Mouse (Mus musculus): Measurements from ENCODE around the gene Pitpnm1.
A peak's percentile ranks its signal among the peaks of the same experiment; 100 is the strongest.

The Pitpnm1 gene

DNA sequence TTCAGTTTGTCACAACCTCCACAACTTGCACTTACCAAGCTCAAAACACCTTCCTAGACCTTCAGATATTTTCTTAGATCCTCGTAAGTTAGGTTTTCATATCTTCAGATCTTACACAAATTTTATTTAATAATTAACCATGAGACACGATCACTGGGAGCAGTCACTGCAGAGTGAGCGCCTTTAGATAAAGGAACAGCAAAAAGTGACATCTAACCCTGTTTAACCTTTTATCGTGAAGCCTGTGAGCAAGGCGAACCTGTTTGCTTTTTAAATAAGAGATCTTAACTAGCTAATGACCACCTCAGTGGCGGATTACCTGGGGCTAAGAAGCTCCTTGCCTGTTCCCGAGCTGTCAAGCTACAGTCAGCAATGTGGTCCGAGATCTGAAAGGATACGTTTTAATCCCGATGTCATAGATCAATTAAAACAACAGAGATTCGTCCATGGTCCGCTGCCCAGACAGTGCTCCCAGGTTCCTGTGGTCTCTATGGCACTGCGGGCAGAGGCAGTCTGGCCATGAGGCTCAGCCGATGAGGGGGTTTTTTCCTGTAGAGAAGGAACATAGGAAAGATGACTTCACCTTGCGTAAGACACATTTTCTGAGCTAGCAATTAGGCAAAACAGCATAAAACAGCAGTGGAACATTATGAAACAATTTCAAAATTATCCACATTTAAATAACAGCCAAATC, 30.9 kb upstream of the Pitpnm1 start:
- no peak for DNase-seq (ENCODE audit: low spot score)

DNA sequence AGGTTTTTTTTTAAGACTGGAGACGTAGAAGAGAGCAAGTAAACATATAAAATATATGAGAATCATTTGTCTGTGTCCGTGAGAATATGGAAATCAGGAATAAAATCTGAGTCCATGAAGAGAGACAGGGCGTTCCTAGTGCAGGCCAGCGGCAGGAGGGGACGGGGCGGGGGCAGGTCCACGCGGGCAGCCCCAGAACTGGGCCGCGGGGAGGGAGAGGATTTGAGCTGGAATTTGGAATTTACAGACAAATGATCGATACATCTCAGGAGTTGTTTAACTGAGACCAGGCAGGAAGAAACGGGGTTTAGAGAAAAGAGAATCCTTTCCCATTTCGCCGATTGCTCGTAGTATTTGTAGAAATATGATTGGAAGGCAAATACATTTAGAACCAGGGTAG, 29.5 kb upstream of the Pitpnm1 start:
- no peak for DNase-seq (ENCODE audit: low spot score)

DNA sequence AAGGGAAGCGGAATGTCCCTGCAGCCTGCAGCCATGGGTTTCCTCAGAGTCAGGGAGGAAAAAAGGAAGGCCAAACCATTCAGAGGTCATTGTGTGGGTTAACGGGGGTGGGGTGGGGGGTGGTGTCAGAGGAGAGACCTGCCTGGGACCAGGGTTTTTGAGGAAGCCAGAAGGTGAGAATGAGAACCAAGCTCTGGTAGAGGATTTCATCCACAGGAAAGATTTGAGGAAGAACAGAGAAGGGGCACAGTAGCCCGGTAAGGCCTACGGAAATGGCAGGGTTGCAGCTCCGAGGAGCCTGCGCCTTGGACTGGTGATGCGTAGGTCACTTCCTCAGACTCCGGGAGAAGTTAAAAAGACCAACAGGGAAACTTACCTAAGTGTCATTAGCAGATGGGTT, 29.0 kb upstream of the Pitpnm1 start:
- no peak for DNase-seq (ENCODE audit: low spot score)

DNA sequence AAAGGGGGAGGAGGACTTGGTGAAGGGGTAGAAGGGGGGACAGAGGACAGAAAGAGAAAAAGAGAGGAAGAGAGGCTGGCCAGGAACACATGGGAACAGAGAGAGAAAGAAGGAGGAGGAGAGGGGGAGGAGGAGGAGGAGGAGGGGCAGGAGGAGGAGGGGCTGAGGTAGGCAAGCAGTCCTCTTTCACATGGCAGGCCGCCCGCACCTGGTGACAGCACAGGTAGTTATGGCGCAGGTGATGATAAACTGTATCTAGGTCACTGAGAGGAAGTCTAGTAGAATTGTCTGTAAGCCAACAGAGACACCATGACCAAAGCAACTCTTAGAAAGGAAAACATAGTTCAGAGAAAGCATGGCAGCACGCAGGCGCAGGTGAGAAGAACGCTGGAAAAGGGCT, 28.4 kb upstream of the Pitpnm1 start:
- no peak for DNase-seq (ENCODE audit: low spot score)

DNA sequence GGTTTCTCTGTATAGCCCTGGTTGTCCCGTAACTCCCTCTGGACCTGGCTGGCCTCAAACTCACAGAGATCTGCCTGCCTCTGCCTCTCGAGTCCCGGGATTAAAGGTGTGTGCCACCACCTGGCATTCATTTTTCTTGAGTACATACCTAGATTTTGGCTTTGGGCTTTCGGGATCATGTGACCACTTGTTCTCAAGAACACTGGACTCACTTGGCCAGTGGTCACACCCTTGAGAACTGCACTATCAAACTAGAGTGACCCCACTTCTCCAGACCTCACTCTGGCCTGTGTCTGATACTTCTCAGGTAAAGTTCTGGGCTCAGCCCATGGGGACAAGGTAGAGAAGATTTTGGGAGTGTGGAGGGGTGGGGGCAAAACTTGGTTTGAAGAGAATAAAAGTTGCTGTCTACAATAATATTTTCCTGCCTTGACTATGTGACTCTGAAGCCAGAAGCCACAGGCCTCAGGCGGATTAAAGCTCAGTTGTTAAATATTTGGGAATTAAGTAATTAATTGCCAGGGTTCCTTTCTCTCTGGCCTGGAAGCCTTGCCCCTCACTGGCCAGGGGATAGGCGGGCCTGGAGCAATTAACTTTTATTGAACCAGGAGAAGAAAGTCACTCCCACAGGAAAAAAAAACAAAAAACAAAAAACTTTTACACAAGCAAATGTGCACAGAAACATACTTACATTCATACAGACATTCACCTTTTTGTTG, 26.9 kb upstream of the Pitpnm1 start:
- DNase-seq (ENCODE audit: low spot score) = no peak

DNA sequence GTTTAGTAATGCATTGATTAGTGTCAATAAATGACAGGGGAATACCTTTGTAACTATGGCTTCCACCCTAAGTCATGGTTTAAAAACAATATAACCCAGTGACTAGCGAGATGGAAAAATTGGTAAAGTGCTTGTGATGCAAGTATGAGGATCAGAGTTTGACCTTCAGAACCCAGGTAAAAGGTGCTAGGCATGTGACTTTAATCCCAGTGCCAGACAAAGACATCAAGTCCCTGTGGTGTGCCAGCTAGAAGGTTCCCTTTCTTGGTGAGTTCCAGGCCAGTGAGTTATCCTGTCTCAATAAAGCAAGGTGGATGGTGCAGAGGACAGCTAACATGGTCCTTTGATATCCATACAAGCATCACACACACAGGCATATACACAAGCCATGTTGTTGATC, 24.3 kb upstream of the Pitpnm1 start:
- DNase-seq (ENCODE audit: low spot score) = no peak

DNA sequence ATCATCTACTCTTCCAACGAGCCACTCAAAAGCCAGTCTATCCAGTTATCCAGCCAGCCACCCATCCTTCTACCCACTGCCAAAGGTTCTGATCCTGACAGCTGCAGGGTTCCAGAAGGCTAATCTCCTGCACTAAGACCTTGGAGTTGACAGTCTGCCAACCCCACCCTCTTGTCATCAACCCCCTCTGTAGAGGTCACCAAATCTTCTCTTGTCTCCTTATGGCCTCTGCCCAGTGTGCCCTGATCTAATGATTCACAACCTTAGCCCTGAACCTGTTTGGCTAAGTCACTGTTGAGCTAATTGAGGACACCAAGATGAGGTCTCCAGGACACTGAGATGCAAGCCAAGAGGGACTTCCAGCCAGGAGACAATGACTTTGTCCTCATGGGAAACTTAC, 20.2 kb upstream of the Pitpnm1 start:
- DNase-seq (ENCODE audit: low spot score) = no peak

DNA sequence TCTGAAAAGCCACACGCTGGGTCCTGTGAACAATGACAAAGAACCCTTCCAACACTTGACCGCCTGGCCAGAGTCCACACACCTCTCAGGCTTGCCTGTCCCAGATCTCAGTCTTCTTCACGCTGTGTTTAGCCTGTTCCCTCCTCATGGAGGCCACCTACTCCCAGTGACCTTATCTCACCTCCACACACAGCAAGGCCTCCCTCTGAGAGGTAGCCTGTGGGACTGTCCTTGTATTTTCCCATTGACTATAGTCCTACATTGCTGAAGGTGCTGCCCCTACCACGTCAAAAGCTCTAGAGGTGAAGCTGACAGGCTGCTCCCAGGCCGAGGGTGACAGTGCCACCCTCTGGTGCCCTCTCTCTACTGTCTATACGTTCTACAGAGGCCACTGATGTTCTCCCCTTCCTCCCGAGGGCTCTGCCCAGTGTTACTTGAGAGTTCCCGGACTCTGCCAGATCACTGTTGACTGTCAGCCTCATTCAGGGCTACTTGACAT, 19.2 kb upstream of the Pitpnm1 start:
- DNase-seq (ENCODE audit: low spot score) = no peak

DNA sequence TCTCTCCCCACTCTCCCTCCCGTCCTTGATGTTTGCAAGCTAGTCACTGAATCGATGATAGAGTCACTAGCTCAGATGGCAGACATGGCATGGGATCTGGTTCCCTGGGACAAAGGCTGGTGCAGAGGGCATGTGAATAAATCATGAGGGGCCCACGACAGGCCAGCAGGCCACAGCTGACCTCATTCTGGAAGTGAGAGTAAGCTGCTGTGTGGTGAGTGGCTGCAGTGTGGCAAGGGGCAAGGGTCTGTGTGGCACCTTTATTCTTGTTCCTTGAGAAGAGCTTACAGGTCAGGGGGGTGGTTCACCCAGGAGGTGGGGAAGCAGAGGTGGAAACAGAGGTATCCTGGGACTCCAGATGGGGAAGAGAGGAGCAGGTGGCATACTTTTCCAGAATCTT, 18.4 kb upstream of the Pitpnm1 start, which contains the start of gene Cabp2:
Cabp2 (plus strand) TSS at position 185 of the 400 bp plus-strand sequence.
- no peak for DNase-seq (ENCODE audit: low spot score)

DNA sequence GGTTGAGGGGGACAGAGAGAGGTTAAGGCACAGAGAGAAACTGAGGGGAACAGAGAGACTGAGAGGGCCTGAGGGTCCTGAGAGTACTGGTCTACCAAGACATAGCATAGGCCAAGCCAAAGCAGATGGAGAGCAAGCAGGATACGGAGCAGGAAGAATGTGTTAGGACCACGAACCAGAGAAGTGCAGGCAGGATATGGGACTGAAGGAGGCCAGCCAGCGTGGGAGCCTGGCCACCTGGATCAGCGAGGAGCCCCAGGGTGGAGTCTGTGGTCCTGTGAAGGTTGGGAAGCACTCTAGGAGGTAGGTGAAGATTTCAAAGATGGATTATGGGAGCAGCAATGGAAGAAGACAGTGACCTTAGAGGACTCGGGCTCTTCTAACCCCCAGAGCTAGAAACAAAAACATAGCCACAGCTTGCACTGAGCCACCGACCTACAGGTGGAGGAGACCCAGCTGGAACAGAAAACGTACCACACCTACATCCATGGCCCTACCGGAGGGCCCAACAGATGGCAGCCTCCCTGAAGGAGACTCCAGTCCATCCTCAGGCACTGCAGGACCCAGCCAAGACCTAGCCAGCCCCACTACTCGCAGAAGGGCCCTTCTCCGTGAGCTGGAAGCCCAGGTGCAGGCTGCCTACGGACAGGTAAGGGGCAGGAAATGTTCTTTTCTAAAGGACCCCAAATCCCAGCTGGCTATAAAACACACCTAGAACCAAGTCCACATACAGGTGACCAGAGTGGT, 17.4 kb upstream of the Pitpnm1 start:
- DNase-seq (ENCODE audit: low spot score) = no peak

DNA sequence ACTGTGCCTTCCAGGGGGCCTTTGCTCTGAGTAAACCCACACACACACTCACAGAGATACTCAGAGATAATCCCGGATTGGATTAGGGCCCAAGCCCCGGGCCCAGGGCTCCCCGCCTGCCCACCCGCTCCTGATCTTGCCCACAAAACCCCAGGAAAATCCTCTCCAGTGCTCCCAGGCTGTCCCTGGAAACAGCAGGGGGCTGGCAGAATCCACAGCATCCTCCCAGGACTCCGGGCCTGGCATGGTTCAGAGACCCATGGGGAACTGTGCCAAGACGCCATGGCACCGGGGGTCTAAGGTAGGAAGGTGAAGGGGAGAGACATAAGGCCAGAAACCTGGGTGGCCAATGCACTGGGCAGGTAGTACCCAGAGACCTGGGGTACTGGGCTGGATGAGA, 16.5 kb upstream of the Pitpnm1 start:
- DNase-seq (ENCODE audit: low spot score) = no peak

DNA sequence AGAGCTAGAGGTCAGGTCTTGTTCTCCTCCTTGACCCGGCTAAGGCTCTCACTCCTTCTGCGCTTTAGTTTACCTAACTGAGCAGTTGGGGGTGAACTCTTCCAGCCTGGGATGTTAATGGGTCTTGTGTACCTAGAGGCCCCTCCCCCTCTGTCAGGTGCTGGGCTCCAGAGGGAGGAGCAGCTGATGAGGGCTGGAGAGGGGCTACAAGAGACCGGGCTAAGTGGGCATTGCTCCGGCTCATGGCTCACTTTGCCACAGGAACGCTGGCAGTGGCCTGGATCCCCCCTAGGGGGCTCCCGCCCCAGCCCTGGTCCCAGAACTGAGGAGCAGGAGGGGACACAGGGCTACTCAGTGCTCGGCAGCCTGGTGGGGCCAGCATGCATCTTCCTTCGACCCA, 16.0 kb upstream of the Pitpnm1 start:
- DNase-seq (ENCODE audit: low spot score) = no peak

DNA sequence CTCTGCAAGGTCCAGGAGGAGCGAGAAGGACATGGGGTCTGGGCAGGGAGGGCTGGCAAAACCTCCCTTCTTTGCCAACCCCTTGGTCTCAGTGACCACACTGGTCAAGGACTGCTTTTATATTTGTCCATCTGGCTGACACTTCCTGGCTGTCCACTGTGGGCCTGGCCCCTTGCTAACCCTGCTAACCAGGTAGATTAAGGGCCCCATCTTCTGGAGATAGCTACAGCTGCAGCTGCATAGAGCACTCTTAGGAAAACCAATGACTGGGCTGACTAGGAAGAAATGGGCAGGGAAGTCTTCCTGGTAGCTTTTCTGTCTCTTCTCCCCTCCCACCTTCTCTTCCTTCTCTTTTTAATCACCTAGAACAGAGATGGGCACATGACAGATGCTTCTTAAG, 14.8 kb upstream of the Pitpnm1 start:
- DNase-seq (ENCODE audit: low spot score) = no peak

DNA sequence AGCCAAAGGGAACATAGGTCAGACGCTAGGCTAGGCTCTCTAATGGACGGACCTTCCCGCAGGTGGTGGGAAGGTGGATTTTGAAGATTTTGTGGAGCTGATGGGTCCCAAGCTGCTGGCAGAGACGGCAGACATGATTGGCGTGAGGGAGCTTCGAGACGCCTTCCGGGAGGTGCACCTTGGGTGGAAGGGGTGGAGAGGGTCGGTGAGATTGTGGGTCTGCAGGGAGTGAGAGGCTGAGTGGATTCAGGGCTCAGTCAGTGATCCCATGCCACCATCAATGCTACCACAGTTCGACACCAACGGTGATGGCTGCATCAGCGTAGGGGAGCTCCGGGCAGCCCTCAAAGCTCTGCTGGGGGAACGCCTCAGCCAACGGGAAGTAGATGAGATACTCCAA, 13.6 kb upstream of the Pitpnm1 start:
- DNase-seq (ENCODE audit: low spot score) = no peak

DNA sequence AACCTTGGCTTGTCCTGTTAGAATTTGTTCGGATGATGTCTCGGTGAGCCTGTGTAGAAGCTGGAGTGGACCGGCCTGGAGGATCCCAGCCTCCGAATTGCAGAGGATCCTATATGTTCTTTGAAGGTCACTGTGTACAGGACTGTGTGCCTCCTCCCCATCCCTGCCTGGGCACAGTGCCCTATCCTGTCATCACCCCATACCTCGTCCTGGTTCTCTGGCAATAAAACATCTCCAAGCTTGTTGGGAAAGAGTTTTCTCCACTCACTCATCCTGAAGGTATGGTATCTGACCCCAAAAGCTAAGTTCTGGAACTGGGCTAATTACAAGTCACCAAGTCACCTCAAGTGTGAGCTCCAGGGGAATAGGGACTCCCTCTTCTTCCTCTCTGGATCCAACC, 12.7 kb upstream of the Pitpnm1 start:
- no peak for DNase-seq (ENCODE audit: low spot score)

DNA sequence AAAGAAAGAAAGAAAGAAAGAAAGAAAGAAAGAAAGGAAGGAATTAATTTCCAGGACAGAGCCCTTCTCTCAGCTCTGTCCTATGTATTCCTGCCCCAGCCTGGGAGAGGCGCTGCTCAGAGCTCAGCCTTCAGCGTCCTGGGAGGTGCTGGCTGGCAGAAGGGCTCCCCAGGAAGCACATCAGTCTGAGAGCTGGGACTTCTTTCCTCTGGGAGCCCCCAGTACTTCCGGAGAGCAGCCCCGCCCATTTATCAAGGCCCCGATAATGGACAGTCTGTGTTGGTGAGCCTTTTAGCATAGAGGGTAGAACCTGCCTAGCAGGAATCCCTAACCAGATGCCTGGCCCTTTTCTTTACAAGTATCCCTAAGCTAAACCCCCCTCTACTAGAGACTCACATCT, 11.7 kb upstream of the Pitpnm1 start:
- DNase-seq (ENCODE audit: low spot score) = no peak

DNA sequence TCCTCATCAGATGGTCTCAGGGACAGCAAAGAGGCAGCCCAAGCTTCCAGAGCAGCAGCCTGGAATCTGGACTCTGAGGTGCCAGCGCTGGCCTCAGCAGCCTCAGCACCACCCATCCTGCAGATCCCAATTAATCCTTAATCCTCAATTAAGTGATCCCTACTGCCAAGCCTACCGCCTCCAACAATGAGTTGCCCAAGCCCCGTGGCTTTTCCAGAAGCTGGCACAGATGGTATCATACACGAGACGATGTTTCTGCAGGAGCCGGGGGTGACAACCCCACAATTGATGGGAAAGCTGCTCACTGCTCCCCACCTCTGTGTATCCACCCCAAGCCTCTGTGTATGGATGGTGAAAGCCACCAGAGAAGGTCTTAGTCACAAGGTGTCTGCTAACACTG, 10.7 kb upstream of the Pitpnm1 start:
- DNase-seq (ENCODE audit: low spot score) = peak; percentile 34

DNA sequence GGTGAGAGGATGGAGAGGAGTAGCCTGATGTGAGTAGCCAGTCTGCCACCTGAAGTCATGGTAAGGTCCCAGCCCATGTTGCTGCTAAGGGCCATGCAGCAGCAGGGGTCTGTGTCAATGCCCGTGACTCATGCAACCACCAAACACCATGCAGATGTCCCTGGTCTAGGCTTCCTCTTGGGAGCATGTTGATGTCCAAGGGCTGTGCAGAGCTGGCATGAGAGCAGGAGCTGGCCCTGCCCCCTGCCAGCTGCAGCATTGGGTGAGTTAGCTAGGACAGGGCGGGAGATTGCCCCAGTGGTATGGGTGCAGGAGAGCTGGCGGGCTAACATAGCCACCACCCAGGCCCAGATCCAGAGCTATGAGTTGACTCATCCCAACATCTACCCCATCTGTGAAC, 9.4 kb upstream of the Pitpnm1 start:
- no peak for DNase-seq (ENCODE audit: low spot score)

DNA sequence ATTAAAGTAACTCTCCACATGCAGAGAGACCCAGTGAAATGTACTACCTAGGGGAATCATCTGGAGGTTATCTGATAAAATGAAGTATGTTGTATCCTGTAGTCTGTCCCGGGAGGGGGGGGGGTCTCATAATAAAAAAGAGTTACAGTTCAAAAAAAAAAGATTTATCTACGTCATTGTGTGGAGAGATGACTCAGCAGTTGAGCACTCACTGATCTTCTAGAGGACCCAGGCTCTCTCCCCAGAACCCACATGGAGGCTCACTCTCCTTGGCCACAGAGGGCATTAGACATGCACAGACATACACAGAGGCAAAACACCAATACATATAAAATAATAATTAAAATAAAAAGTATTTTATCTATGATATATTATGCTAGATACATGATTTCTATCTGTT, 8.4 kb upstream of the Pitpnm1 start:
- no peak for DNase-seq (ENCODE audit: low spot score)

DNA sequence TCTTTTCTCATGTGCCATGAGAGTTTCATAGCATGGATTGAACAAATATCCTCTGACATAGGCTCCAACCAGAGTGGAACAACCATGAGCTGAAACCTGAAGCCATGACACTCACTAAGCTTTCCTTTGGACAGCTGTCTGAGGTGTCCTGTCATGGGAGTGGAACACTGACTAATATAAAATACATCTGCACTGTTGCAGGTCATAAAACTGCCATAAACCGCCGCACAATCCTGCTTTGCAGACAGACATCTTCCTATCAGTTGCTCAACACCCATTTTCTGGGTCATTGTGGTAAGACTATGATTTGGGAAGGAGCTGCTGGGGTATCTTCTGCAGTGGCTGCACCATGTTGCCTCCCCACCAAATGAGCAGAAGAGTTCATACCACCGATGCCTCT, 7.0 kb upstream of the Pitpnm1 start:
- no peak for DNase-seq (ENCODE audit: low spot score)

DNA sequence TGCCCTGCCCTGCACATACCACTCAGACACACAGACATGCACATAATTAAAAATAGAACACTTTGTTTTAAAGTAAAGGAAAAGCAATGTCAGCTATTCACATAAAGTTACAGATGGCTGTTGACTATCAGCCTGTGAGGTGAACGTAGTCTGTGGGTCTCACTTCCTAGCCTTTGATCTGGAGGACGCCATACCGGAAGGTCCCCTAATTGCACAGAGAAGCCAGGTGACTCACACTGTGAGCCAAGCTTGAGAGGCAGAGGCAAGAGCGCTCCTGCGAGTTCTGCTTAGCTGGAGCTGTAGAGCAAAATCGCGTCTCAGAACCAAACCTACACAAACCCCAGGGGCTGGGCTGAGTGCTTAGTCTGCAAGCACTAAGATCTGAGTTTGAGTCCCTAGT, 6.0 kb upstream of the Pitpnm1 start:
- DNase-seq (ENCODE audit: low spot score) = no peak

DNA sequence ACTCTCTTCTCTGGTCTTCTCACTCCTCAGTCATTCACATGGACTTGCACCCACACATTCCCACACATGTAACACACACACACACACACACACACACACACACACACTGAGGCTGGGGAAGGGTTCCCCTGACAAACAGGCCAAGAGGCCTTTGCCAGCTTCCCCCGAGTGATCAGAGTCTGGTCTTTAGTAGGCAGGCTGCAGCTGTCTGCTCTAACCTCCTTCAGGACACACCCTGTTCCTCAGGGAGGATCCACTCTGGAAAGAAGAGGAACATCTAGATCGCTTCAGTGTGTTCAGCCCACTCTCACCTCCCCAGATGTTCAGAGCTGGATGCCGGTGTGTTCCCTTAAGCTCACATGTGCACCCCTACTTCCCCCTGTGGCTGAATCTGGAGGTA, 5.5 kb upstream of the Pitpnm1 start:
- DNase-seq (ENCODE audit: low spot score) = no peak

DNA sequence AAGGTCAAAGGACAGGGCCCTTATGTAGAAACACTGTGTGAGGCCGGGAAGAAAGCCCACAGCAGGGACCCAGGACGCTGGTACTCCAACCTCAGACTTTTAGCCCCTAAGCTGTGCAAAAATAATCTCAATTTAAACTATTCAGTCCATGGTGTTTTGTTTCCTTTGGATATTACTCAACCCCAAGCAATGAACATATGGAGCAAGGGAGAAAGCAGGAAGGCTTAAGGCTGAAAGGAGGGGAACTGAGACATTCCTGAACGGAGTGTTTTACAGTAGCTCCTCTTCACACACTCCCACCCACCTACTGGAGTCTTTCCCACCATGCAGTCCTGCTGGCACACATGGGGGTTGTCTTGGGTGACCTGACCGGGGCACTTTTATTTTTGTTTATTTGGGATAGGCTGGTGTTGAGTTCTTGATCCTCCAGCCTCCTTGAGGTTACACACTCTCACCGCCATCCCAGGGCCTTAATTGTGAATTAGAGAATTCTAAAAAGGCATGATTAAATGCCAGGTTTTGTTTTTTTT, 5.0 kb upstream of the Pitpnm1 start:
- no peak for DNase-seq (ENCODE audit: low spot score)
